Mouse (Mus musculus): ENCODE results near the gene Ppm1k. TPM values are rescaled to one million over a fixed set of nuclear protein-coding genes. Genes with fewer than 3 reads are reported as not detected.

Ppm1k gene
- polyA plus RNA-seq, 1 experiment from 2014 or later = 3.7 TPM

DNA sequence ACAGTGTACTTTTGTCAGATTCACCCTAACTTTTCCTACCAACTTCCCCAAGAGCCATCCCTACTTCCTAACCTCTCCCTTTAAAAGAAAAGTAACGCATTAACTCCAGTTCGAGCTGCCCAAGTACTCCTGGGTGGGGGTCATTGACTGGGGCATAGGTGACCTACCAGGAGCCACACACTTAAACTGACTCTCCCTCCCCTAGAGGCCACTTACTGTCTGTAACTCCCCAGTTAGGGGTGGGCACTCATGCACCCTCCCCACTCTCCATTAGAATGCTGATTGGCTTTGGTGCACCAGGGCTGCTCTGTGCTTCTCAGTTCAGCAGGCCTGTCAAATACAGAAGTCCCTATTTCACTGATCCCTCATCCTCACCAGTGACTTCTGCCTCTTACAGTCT is 8.3 kb downstream of the Ppm1k start:
- Histone ChIP-seq H3K27ac (ENCODE audit: low read depth) (no peak overlapping the region), H3K27me3 (replicated peaks; ENCODE audit: control insufficient read depth, insufficient read depth, low read length) (no peaks in the 10 kb centered on the region), H3K36me3 (ENCODE audit: control insufficient read depth, insufficient read depth, low read length) (no peaks in the 10 kb centered on the region), H3K9me3 (ENCODE audit: control insufficient read depth, low read length) (no peaks in the 10 kb centered on the region), H3K4me2 (ENCODE audit: low read length) (no peak overlapping the region), H3K4me3 (ENCODE audit: low read depth, low read length) (no peak overlapping the region), H3K9ac (ENCODE audit: low read length) (no peak overlapping the region), H3K4me1 (replicated peaks; ENCODE audit: control insufficient read depth, insufficient read depth, low read length) (0 out of 2 replicates have a peak, but pooled peaks cover 3% of the 10 kb centered on the region)
- 87% methylated on average over 2 of the region's 2 CpGs for WGBS
- DNase-seq (ENCODE audit: low spot score) (no peak), ATAC-seq (replicated peaks; ENCODE audit: low FRiP score, low TSS enrichment, low read depth) (no peak)

DNA sequence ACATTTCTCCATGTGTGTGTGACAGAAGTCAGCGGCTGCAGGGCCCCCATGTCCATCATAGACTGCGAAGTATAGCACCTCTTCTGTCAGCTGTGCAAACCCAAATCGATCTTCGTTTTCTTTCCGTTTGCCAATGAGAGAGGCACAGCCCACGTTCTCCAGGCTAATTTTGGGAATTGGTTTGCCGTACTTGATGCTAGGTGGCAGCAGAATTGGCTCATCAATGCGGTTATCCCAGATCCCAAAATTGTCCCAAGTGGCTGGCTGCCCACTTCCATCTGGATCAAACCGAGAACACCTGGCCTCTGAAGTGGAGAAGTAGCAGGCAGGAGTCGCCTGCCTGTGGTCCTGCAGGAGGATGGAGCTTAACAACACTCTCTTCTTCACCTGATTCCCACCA is 10.5 kb downstream of the Ppm1k start:
- WGBS = 90% methylated on average over 10 of the region's 10 CpGs
- Histone ChIP-seq H3K27me3 (replicated peaks; ENCODE audit: control insufficient read depth, insufficient read depth, low read length) (no peaks in the 10 kb centered on the region), H3K4me1 (replicated peaks; ENCODE audit: control insufficient read depth, insufficient read depth, low read length) (no peaks in the 10 kb centered on the region), H3K4me2 (ENCODE audit: low read length) (no peak overlapping the region), H3K27ac (ENCODE audit: low read depth) (no peak overlapping the region), H3K4me3 (ENCODE audit: low read depth, low read length) (no peak overlapping the region), H3K36me3 (ENCODE audit: control insufficient read depth, insufficient read depth, low read length) (no peaks in the 10 kb centered on the region), H3K9ac (ENCODE audit: low read length) (no peak overlapping the region), H3K9me3 (ENCODE audit: control insufficient read depth, low read length) (no peaks in the 10 kb centered on the region)
- no peak for ATAC-seq (replicated peaks; ENCODE audit: low FRiP score, low TSS enrichment, low read depth)
- DNase-seq (ENCODE audit: low spot score) = no peak

DNA sequence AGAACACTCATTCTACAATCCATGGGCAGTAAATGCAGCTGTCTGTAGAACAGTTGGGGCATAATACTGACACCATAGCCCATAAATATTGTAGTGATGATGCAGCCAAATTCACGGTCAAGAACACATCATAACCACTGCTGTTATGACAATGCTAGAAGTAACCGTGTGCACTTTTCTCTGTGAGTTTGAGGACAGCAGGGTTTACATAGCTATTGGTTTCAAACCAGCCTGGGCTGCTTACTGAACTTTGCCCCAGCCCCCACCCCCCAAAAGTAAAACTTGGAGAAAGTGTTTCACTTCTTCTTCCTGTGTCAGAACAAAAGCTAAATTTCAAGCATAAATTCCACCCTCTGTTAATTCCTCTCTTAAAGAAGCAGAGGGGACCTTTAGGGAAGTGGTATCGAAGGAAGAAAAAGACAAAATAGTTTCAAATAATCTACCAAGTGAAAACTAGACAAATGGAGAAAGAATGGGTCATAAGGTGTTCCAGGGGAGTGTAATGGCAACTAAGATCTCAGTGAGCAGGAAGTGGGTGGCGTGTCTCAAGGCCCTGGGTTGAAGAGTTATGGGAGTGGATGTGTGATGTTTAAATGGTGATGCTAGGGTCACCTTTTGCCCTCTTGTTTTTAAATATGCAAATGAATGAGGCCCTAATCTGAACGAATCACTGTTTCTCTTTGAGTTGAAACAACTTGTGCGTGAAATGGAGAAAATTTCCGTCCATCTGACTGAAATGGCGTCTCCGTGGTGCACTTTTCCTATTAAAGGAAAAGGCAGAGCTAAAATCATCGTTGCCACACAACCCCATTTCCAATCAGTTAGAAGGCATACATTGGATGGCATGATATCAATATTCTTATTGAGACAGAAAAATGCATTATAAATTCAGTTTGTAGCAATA is 14.3 kb downstream of the Ppm1k start:
- no peak overlapping the region for H3K4me3 ChIP-seq (ENCODE audit: low read depth, low read length)
- 89% methylated on average over 10 of the region's 10 CpGs for WGBS
- H3K9me3 ChIP-seq (ENCODE audit: control insufficient read depth, low read length) = no peaks in the 10 kb centered on the region
- no peak for DNase-seq (ENCODE audit: low spot score)
- no peaks in the 10 kb centered on the region for H3K36me3 ChIP-seq (ENCODE audit: control insufficient read depth, insufficient read depth, low read length)
- H3K4me1 ChIP-seq (replicated peaks; ENCODE audit: control insufficient read depth, insufficient read depth, low read length) = no peaks in the 10 kb centered on the region
- ATAC-seq (replicated peaks; ENCODE audit: low FRiP score, low TSS enrichment, low read depth) = no peak
- no peak overlapping the region for H3K27ac ChIP-seq (ENCODE audit: low read depth)
- H3K4me2 ChIP-seq (ENCODE audit: low read length) = no peak overlapping the region
- H3K9ac ChIP-seq (ENCODE audit: low read length) = no peak overlapping the region
- no peaks in the 10 kb centered on the region for H3K27me3 ChIP-seq (replicated peaks; ENCODE audit: control insufficient read depth, insufficient read depth, low read length)

DNA sequence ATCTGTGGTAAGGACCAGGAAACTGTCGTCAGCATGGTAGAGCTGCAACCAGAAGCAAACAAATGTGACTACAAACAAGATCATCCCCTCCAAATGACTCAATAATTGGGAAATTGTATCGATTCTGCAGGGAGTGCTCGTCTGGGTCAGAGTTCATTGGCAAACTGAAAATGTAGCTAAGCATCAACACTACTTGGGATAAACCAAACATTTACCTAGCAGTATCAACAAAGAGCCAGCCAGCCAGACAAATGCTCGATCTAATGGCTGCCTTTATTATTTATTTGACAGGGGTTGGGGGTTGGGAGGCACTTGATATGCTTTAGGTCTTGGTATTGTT is 21.3 kb downstream of the Ppm1k start:
- H3K27ac ChIP-seq (ENCODE audit: low read depth) = no peak overlapping the region
- H3K9me3 ChIP-seq (ENCODE audit: control insufficient read depth, low read length) = no peaks in the 10 kb centered on the region
- no peak overlapping the region for H3K4me3 ChIP-seq (ENCODE audit: low read depth, low read length)
- peaks cover 26% of the 10 kb centered on the region for H3K36me3 ChIP-seq (ENCODE audit: control insufficient read depth, insufficient read depth, low read length)
- 25% methylated on average over 4 of the region's 4 CpGs for WGBS
- H3K4me2 ChIP-seq (ENCODE audit: low read length) = no peak overlapping the region
- H3K4me1 ChIP-seq (replicated peaks; ENCODE audit: control insufficient read depth, insufficient read depth, low read length) = no peaks in the 10 kb centered on the region
- no peak for ATAC-seq (replicated peaks; ENCODE audit: low FRiP score, low TSS enrichment, low read depth)
- no peak overlapping the region for H3K9ac ChIP-seq (ENCODE audit: low read length)
- no peak for DNase-seq (ENCODE audit: low spot score)
- H3K27me3 ChIP-seq (replicated peaks; ENCODE audit: control insufficient read depth, insufficient read depth, low read length) = no peaks in the 10 kb centered on the region

DNA sequence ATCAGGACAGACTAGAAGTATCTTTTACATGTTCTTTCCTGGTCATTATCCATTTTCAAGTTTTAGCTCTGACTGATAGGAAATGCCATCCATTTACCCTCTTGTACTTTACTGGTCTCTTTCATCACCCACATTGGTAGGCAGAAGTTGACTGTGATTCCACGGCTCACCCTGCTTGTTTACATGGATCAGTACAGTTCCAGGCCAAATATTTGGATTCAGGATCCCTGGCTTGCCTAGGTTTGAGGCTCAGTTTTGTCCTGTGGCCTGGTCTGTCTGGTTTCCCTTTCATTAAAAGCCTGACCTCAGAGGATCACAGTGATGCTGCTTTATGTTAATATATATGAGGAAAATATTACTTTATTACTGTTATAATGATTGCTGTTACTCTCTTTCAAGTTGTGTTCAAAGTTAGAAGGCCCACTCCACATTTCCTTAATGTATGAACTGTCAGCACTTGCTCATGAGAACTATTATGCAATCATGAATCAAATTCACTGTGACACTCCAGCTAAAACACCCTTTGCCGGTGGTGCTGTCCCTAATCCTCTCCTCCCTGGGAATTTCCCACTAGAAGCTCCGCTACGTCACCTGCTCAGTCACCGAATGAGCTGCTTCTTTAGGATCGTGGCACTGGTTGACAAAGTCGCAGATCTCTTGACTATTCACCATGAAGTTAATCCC is 21.8 kb downstream of the Ppm1k start:
- Histone ChIP-seq H3K27ac (ENCODE audit: low read depth) (no peak overlapping the region), H3K4me3 (ENCODE audit: low read depth, low read length) (no peak overlapping the region), H3K4me1 (replicated peaks; ENCODE audit: control insufficient read depth, insufficient read depth, low read length) (no peaks in the 10 kb centered on the region), H3K4me2 (ENCODE audit: low read length) (no peak overlapping the region), H3K27me3 (replicated peaks; ENCODE audit: control insufficient read depth, insufficient read depth, low read length) (no peaks in the 10 kb centered on the region), H3K9ac (ENCODE audit: low read length) (no peak overlapping the region), H3K36me3 (ENCODE audit: control insufficient read depth, insufficient read depth, low read length) (peaks cover 26% of the 10 kb centered on the region), H3K9me3 (ENCODE audit: control insufficient read depth, low read length) (no peaks in the 10 kb centered on the region)
- ATAC-seq (replicated peaks; ENCODE audit: low FRiP score, low TSS enrichment, low read depth) (no peak), DNase-seq (ENCODE audit: low spot score) (no peak)
- 41% methylated on average over 7 of the region's 7 CpGs for WGBS

DNA sequence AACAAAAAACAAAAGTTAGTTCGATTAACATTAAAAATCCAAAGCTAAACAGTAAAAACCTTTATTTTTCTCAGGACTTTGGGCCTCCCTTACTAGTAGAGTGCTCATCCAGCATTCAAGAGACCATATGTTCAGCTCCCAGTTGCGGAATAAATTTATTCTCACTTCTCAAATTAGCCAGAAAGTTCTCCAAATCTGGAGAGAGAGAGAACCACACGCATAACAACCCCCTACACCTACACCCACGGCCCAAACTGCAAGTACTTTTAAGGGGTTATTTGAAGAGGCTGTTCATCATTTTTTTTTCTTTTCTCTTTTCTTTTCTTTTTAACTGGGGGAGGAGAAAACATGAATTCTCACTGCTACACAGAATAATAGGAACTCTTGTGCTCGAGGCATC is 23.4 kb downstream of the Ppm1k start:
- H3K36me3 ChIP-seq (ENCODE audit: control insufficient read depth, insufficient read depth, low read length) = peaks cover 26% of the 10 kb centered on the region
- H3K4me1 ChIP-seq (replicated peaks; ENCODE audit: control insufficient read depth, insufficient read depth, low read length) = no peaks in the 10 kb centered on the region
- no peak overlapping the region for H3K4me2 ChIP-seq (ENCODE audit: low read length)
- no peak overlapping the region for H3K4me3 ChIP-seq (ENCODE audit: low read depth, low read length)
- WGBS = 92% methylated on average over 5 of the region's 5 CpGs
- DNase-seq (ENCODE audit: low spot score) = no peak
- H3K9me3 ChIP-seq (ENCODE audit: control insufficient read depth, low read length) = no peaks in the 10 kb centered on the region
- H3K27me3 ChIP-seq (replicated peaks; ENCODE audit: control insufficient read depth, insufficient read depth, low read length) = no peaks in the 10 kb centered on the region
- H3K9ac ChIP-seq (ENCODE audit: low read length) = no peak overlapping the region
- ATAC-seq (replicated peaks; ENCODE audit: low FRiP score, low TSS enrichment, low read depth) = no peak
- no peak overlapping the region for H3K27ac ChIP-seq (ENCODE audit: low read depth)

DNA sequence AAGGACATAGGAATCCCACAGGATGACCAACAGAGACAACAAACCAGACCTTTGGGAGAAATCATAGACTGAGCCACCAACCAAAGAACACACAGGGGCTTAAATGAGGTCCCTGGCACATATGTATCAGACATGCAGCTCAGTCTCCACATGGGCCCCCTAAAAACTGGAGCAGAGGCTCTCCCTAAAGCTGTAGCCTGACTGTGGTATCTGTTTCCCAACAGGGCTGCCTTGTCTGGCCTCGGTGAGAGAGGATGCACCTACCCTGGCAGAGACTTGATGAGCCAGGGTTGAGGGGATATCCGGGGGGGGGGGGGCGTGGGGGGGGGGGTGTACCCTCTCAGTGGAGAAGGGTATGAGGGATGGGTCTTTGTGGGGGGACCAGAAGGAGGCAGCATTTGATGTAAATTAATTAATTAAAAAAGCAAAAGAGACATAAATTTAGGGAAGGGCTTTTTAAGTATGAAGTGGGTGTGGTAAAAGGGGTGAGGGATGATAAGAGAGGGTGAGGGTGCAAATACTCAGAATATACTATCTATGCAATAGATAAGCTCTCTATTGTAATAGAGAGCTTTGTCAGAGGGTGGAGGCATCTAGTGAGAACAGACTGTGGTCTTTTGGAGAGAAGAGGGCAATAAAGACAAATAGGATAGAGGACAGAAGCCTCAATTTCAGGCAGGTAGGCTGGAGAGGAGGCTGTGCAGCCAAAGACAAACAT is 31.4 kb downstream of the Ppm1k start:
- no peak for ATAC-seq (replicated peaks; ENCODE audit: low FRiP score, low TSS enrichment, low read depth)
- H3K27me3 ChIP-seq (replicated peaks; ENCODE audit: control insufficient read depth, insufficient read depth, low read length) = no peaks in the 10 kb centered on the region
- DNase-seq (ENCODE audit: low spot score) = no peak
- no peak overlapping the region for H3K9ac ChIP-seq (ENCODE audit: low read length)
- no peak overlapping the region for H3K27ac ChIP-seq (ENCODE audit: low read depth)
- no peak overlapping the region for H3K4me2 ChIP-seq (ENCODE audit: low read length)
- no peaks in the 10 kb centered on the region for H3K36me3 ChIP-seq (ENCODE audit: control insufficient read depth, insufficient read depth, low read length)
- WGBS = 45% methylated on average over 2 of the region's 3 CpGs
- no peak overlapping the region for H3K4me3 ChIP-seq (ENCODE audit: low read depth, low read length)
- no peaks in the 10 kb centered on the region for H3K4me1 ChIP-seq (replicated peaks; ENCODE audit: control insufficient read depth, insufficient read depth, low read length)
- H3K9me3 ChIP-seq (ENCODE audit: control insufficient read depth, low read length) = no peaks in the 10 kb centered on the region

DNA sequence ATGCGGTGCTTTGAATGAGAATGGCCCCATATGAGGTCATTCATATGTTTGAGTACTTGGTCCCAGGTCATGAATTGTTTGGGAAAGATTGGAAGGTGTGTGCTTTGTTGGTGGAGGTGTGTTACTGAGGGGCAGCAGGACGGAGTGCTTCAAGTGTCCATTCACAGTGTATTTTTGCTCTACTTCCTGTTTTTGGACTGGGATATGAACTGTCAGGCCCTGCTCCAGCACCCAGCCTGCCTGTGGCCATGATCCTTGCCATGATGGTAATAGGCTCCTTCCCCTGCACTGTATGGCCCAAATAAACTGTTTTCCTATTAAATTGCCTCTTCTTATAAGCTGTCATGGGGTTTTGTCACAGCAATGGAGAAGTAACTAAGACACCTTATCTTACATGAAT is 36.1 kb downstream of the Ppm1k start:
- no peaks in the 10 kb centered on the region for H3K36me3 ChIP-seq (ENCODE audit: control insufficient read depth, insufficient read depth, low read length)
- no peak overlapping the region for H3K4me2 ChIP-seq (ENCODE audit: low read length)
- no peaks in the 10 kb centered on the region for H3K27me3 ChIP-seq (replicated peaks; ENCODE audit: control insufficient read depth, insufficient read depth, low read length)
- no peak for DNase-seq (ENCODE audit: low spot score)
- no peaks in the 10 kb centered on the region for H3K9me3 ChIP-seq (ENCODE audit: control insufficient read depth, low read length)
- 62% methylated on average over 2 of the region's 2 CpGs for WGBS
- no peak overlapping the region for H3K27ac ChIP-seq (ENCODE audit: low read depth)
- no peak overlapping the region for H3K4me3 ChIP-seq (ENCODE audit: low read depth, low read length)
- H3K4me1 ChIP-seq (replicated peaks; ENCODE audit: control insufficient read depth, insufficient read depth, low read length) = no peaks in the 10 kb centered on the region
- H3K9ac ChIP-seq (ENCODE audit: low read length) = no peak overlapping the region
- no peak for ATAC-seq (replicated peaks; ENCODE audit: low FRiP score, low TSS enrichment, low read depth)

Data from intestine, embryonic 14.5 days (tissue).